In genomic region chr5:117358248-117358630, GRCm38 (mm10) we compare ENCODE assay signal across 9 mouse cellular contexts. TPM values are rescaled to one million over a fixed set of nuclear protein-coding genes. Genes with fewer than 3 reads are reported as not detected.
A peak's percentile ranks its signal among the peaks of the same experiment; 100 is the strongest.
DNase-seq lines count a peak whose midpoint lies in the region; ATAC-seq and TF ChIP-seq lines count a peak whose summit lies in the region.
"Had no signal": no experiment of that assay in that cellular context is flagged by ENCODE, and none has a peak within 500 bp of the region (broad histone marks: within the 10 kb centered on the region; RNA-seq: fewer than 3 reads in every experiment).

No protein-coding gene starts in this region.

- no peak for ATAC-seq in heart, embryonic 12.5 days (ENCODE audit: insufficient number of reproducible peaks, low FRiP score)
- ATAC-seq in forebrain, embryonic 12.5 days (ENCODE audit: low FRiP score): no peak
- no peak for ATAC-seq in liver, embryonic 16.5 days (ENCODE audit: low read depth)

- peaks cover 65% of the 10 kb centered on the region for H3K4me1 ChIP-seq in heart, embryonic 12.5 days (replicated peaks)
- H3K4me1 ChIP-seq in CH12.LX (ENCODE audit: control insufficient read depth in 1 of 2, insufficient read depth in 2 of 2): peaks cover 21 to 77% of the 10 kb centered on the region in 2 experiments
- peaks cover 53% of the 10 kb centered on the region for H3K4me1 ChIP-seq in forebrain, embryonic 12.5 days
- peaks cover 37% of the 10 kb centered on the region for H3K4me1 ChIP-seq in liver, embryonic 16.5 days (ENCODE audit: control insufficient read depth, low read depth, low read length)

- no peak for TF ChIP-seq RAD21 in CH12.LX (IDR thresholded peaks at IDR 0.05; ENCODE audit: low read depth, low read length)

- TF ChIP-seq CTCF in CH12.LX (conservative IDR thresholded peaks at IDR 0.05 in 1 of 2, IDR thresholded peaks at IDR 0.05 in 1 of 2; ENCODE audit: low read depth in 2 of 2, low read length in 2 of 2): no peak

- in situ Hi-C loops in CH12.LX (cut with MboI; ENCODE audit: low pct_ligation_motif_present, low pct_unique_long_range_greater_than_20kb, low sequenced_read_pairs): no loop called here

- no peak for TF ChIP-seq EP300 in CH12.LX (IDR thresholded peaks at IDR 0.05; ENCODE audit: low read length)

- no peak for TF ChIP-seq POLR2A in CH12.LX (IDR thresholded peaks at IDR 0.05; ENCODE audit: low read depth, low read length)

- H3K4me2 ChIP-seq in heart, embryonic 12.5 days: peak overlapping the region; percentile 88
- H3K4me2 ChIP-seq in CH12.LX (ENCODE audit: insufficient read depth, low read depth, poor library complexity, severe bottlenecking): peak overlapping the region; percentile 96
- peak overlapping the region; percentile 93 for H3K4me2 ChIP-seq in forebrain, embryonic 12.5 days
- peak overlapping the region; percentile 83 for H3K4me2 ChIP-seq in liver, embryonic 16.5 days (ENCODE audit: low read depth, low read length)

- H3K4me3 ChIP-seq in heart, embryonic 12.5 days: peak overlapping the region; percentile 94
- peak overlapping the region; percentile 87 to 92 (median 91) for H3K4me3 ChIP-seq in CH12.LX (replicated peaks in 1 of 3; ENCODE audit: low read depth in 2 of 3, low read length in 2 of 3, poor library complexity in 1 of 3)
- peak overlapping the region; percentile 90 for H3K4me3 ChIP-seq in forebrain, embryonic 12.5 days (replicated peaks)
- H3K4me3 ChIP-seq in liver, embryonic 16.5 days (ENCODE audit: low read depth, low read length): peak overlapping the region; percentile 88

- peak overlapping the region; percentile 98 for H3K27ac ChIP-seq in heart, embryonic 12.5 days (ENCODE audit: poor library complexity, severe bottlenecking)
- H3K27ac ChIP-seq in CH12.LX (ENCODE audit: insufficient read depth, low read depth): no peak overlapping the region
- peak overlapping the region; percentile 90 for H3K27ac ChIP-seq in forebrain, embryonic 12.5 days
- peak overlapping the region; percentile 81 for H3K27ac ChIP-seq in liver, embryonic 16.5 days (ENCODE audit: low read length)

- intact Hi-C loops in heart, postnatal 14 days (cut with DNase I): loop anchor here (2.0 kb wide), 1 partner anchor 71 kb away; the partner anchor contains the start of gene Pebp1

- dilution Hi-C loops in CH12.LX (cut with MboI; ENCODE audit: extremely low pct_ligation_motif_present, extremely low pct_unique_long_range_greater_than_20kb, low sequenced_read_pairs): no loop called here

- WGBS in heart, embryonic 12.5 days: 6% methylated on average over 6 of the region's 6 CpGs
- 4% methylated on average over 6 of the region's 6 CpGs for WGBS in forebrain, embryonic 12.5 days
- WGBS in liver, embryonic 16.5 days (ENCODE audit: insufficient replicate concordance): 13% methylated on average over 6 of the region's 6 CpGs

- DNase-seq in heart, postnatal 14 days: no peak
- DNase-seq in CH12.LX (ENCODE audit: extremely low read depth): no peak
- no peak for DNase-seq in layer of hippocampus, postnatal 25 days (ENCODE audit: extremely low spot score in 1 of 2, low spot score in 1 of 2)
- no peak for DNase-seq in cerebellum, adult 11-12 months
- no peak for DNase-seq in c-Kit-positive CD71-positive TER-119-positive erythroid progenitor cells, embryonic 14.5 days (ENCODE audit: low spot score)

- no peaks in the 10 kb centered on the region for H3K9me3 ChIP-seq in heart, embryonic 12.5 days (replicated peaks)
- H3K9me3 ChIP-seq in CH12.LX (replicated peaks; ENCODE audit: low read length): no peaks in the 10 kb centered on the region
- no peaks in the 10 kb centered on the region for H3K9me3 ChIP-seq in forebrain, embryonic 12.5 days
- no peaks in the 10 kb centered on the region for H3K9me3 ChIP-seq in liver, embryonic 16.5 days (replicated peaks; ENCODE audit: control insufficient read depth, low read length)

- H3K27me3 ChIP-seq in heart, embryonic 12.5 days (replicated peaks): no peaks in the 10 kb centered on the region
- no peaks in the 10 kb centered on the region for H3K27me3 ChIP-seq in CH12.LX (replicated peaks)
- 0 out of 2 replicates have a peak, but pooled peaks cover 3% of the 10 kb centered on the region for H3K27me3 ChIP-seq in forebrain, embryonic 12.5 days
- H3K27me3 ChIP-seq in liver, embryonic 16.5 days (ENCODE audit: control insufficient read depth, insufficient read depth, low read depth, low read length): peaks cover 5% of the 10 kb centered on the region
- H3K27me3 ChIP-seq: Patski had no signal

- peaks cover 16% of the 10 kb centered on the region for H3K79me2 ChIP-seq in CH12.LX (replicated peaks; ENCODE audit: control insufficient read depth, extremely low read depth, insufficient read depth, poor library complexity, severe bottlenecking)

- H3K9ac ChIP-seq in heart, embryonic 12.5 days: peak overlapping the region; percentile 96
- H3K9ac ChIP-seq in CH12.LX (ENCODE audit: insufficient read depth, low read depth): peak overlapping the region; percentile 80
- peak overlapping the region; percentile 91 for H3K9ac ChIP-seq in forebrain, embryonic 12.5 days
- H3K9ac ChIP-seq in liver, embryonic 16.5 days (ENCODE audit: low read depth, low read length): peak overlapping the region; percentile 85

- no peaks in the 10 kb centered on the region for H3K36me3 ChIP-seq in heart, embryonic 12.5 days
- H3K36me3 ChIP-seq in CH12.LX (replicated peaks in 1 of 2; ENCODE audit: control insufficient read depth in 1 of 2, insufficient read depth in 1 of 2, low read length in 1 of 2): peaks cover 1 to 9% of the 10 kb centered on the region in 2 experiments
- H3K36me3 ChIP-seq in forebrain, embryonic 12.5 days (replicated peaks): 0 out of 2 replicates have a peak, but pooled peaks cover under 1% of the 10 kb centered on the region
- no peaks in the 10 kb centered on the region for H3K36me3 ChIP-seq in liver, embryonic 16.5 days (ENCODE audit: control insufficient read depth, insufficient read depth)

TF ChIP-seq in CH12.LX, 34 proteins besides CTCF, POLR2A, EP300 and RAD21:
- TF ChIP-seq CHD2 (IDR thresholded peaks at IDR 0.05; ENCODE audit: low read length) (no peak), ZNF384 (IDR thresholded peaks at IDR 0.05; ENCODE audit: low read depth, low read length) (peak; percentile 83), JUND (conservative IDR thresholded peaks at IDR 0.05; ENCODE audit: low read depth, low read length) (no peak)

RNA-seq across cellular contexts. Expression of gene Wsb2, which starts 1.1 kb away (rescaled TPM):
- polyA plus RNA-seq in heart, embryonic 12.5 days (2016; fragmentation: Nextera tagmentation; extraction: Ambion mirVana): 94.4 and 96.8 TPM in 2 replicates
- 100 to 1,000 TPM in 1 of 2 experiments, 10 to 100 TPM in 1; 96.8 to 103 TPM for total RNA-seq in heart, postnatal 14 days (2021)
- total RNA-seq in CH12.LX (2012; rRNA removed) (41.7 and 43.6 TPM in 2 replicates), CH12.LX (2014; rRNA removed) (30.6 and 36.1 TPM in 2 replicates)
- 34.8 and 44.2 TPM in 2 replicates for polyA plus RNA-seq in CH12.LX (2012; ENCODE audit: insufficient read length, low read depth)
- polyA plus RNA-seq in forebrain, embryonic 12.5 days (2016; fragmentation: Nextera tagmentation; extraction: Ambion mirVana): 94.4 and 95.5 TPM in 2 replicates
- polyA plus RNA-seq in liver, embryonic 16.5 days (2015; fragmentation: Nextera tagmentation; extraction: Ambion mirVana): 16.8 and 20.5 TPM in 2 replicates
- total RNA-seq in layer of hippocampus, postnatal 25 days (2021): 100 to 1,000 TPM; 264 to 285 TPM

RNA-seq across cellular contexts. Expression of gene Rfc5, which starts 30.6 kb away (rescaled TPM):
- 61.2 and 63.0 TPM in 2 replicates for polyA plus RNA-seq in heart, embryonic 12.5 days (2016; fragmentation: Nextera tagmentation; extraction: Ambion mirVana)
- 1 to 10 TPM; 5.5 to 7.0 TPM for total RNA-seq in heart, postnatal 14 days (2021)
- total RNA-seq in CH12.LX (2012; rRNA removed): 137 and 176 TPM in 2 replicates
- 186 and 188 TPM in 2 replicates for total RNA-seq in CH12.LX (2014; rRNA removed)
- polyA plus RNA-seq in CH12.LX (2012; ENCODE audit: insufficient read length, low read depth): 191 and 221 TPM in 2 replicates
- polyA plus RNA-seq in forebrain, embryonic 12.5 days (2016; fragmentation: Nextera tagmentation; extraction: Ambion mirVana): 82.0 and 86.0 TPM in 2 replicates
- 44.3 and 46.6 TPM in 2 replicates for polyA plus RNA-seq in liver, embryonic 16.5 days (2015; fragmentation: Nextera tagmentation; extraction: Ambion mirVana)
- total RNA-seq in layer of hippocampus, postnatal 25 days (2021): 10 to 100 TPM; 11.6 to 18.9 TPM

RNA-seq across cellular contexts. Expression of gene Vsig10, which starts 39.4 kb away (rescaled TPM):
- 8.4 and 9.0 TPM in 2 replicates for polyA plus RNA-seq in heart, embryonic 12.5 days (2016; fragmentation: Nextera tagmentation; extraction: Ambion mirVana)
- 10 to 100 TPM; 12.1 to 16.2 TPM for total RNA-seq in heart, postnatal 14 days (2021)
- total RNA-seq in CH12.LX (2012; rRNA removed) (3.1 and 4.7 TPM in 2 replicates), CH12.LX (2014; rRNA removed) (2.1 and 2.4 TPM in 2 replicates)
- 3.5 and 3.9 TPM in 2 replicates for polyA plus RNA-seq in CH12.LX (2012; ENCODE audit: insufficient read length, low read depth)
- polyA plus RNA-seq in forebrain, embryonic 12.5 days (2016; fragmentation: Nextera tagmentation; extraction: Ambion mirVana): 3.0 and 3.7 TPM in 2 replicates
- polyA plus RNA-seq in liver, embryonic 16.5 days (2015; fragmentation: Nextera tagmentation; extraction: Ambion mirVana): 1.5 and 1.8 TPM in 2 replicates
- total RNA-seq in layer of hippocampus, postnatal 25 days (2021): 1 to 10 TPM; 2.0 to 2.6 TPM

RNA-seq across cellular contexts. Expression of gene Ksr2, which starts 55.6 kb away (rescaled TPM):
- polyA plus RNA-seq in heart, embryonic 12.5 days (2016; fragmentation: Nextera tagmentation; extraction: Ambion mirVana): 0.15 and 0.17 TPM in 2 replicates
- total RNA-seq in heart, postnatal 14 days (2021): under 1 TPM in 1 of 2 experiments, not detected in 1; 0.02 TPM
- 1.3 and 1.9 TPM in 2 replicates for total RNA-seq in CH12.LX (2012; rRNA removed)
- 0.26 and 0.36 TPM in 2 replicates for total RNA-seq in CH12.LX (2014; rRNA removed)
- 1.0 and 1.2 TPM in 2 replicates for polyA plus RNA-seq in CH12.LX (2012; ENCODE audit: insufficient read length, low read depth)
- polyA plus RNA-seq in forebrain, embryonic 12.5 days (2016; fragmentation: Nextera tagmentation; extraction: Ambion mirVana): 2.2 and 2.7 TPM in 2 replicates
- polyA plus RNA-seq in liver, embryonic 16.5 days (2015; fragmentation: Nextera tagmentation; extraction: Ambion mirVana): 0.05 and 0.06 TPM in 2 replicates
- 10 to 100 TPM; 29.0 to 43.1 TPM for total RNA-seq in layer of hippocampus, postnatal 25 days (2021)
- polyA plus RNA-seq: Patski had no signal
